Mouse (Mus musculus) urinary bladder, postnatal 14 days (tissue): ENCODE results near the gene Prrc2c.
"Not testable (repeated sequence)": the region's sequence is repeated elsewhere in the genome, so short reads cannot be mapped to it uniquely, and the experiment has no call there.

Experiments used
- DNase-seq: peaks from one replicate; pipeline ENCODE4 v3.0.0; 2021; ENCODE audit warnings: low spot score

Gene Prrc2c

GRCm38 (mm10) chr1:162740401-162740835 is at the start of gene Prrc2c:
Gene Prrc2c (minus strand): TSS chr1:162740556.
- peak; percentile 99 for DNase-seq

- DNase-seq, result no peak
Observed at GRCm38 (mm10) chr1:162785222-162785621, 44.9 kb upstream of the Prrc2c start.

DNA sequence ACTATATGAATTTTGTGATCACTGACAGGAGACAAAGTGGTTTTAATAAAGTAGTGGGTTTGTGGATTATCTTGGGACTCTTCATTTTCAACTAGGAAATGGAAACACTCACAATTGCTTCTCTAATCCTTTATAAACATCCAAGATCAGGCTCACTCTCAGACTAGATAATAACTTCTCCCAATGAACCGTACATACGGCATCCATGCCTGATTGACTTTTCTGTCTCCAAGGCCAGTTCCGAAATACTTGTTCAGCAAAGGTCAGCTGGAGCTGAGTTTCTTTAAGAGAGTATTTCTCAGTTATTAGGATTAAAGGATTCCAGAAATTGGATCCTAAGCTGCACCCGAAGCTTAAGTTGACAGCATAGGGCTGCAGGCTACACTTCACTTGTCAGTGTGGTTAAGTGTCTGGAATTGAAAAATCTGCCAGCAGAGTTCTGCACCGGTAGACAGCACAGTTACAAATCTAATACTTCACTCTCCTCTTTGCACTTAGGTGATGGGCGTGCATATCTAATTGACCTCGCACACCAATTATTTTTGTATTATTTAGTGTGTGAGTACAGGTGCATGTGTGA is 43.4 kb upstream of the Prrc2c start:
- no peak for DNase-seq

DNA sequence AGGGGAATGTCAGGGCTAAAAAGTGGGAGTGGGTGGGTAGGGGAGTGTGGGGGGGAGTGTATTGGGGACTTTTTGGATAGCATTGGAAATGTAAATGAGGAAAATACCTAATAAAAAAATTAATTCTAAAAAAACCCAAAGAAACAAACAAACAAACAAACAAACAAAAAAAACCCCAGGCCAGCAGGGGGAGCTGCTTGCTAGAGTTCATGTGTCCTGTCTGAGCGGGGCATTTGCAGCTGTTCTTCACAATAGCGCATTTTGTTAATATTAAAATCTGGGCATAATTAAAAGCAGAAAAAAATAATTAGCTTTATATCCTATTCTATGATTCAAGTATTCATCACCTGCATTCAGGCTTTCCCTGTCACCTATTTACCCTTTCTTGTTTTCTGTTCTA is 40.7 kb upstream of the Prrc2c start:
- not testable (repeated sequence) for DNase-seq

DNA sequence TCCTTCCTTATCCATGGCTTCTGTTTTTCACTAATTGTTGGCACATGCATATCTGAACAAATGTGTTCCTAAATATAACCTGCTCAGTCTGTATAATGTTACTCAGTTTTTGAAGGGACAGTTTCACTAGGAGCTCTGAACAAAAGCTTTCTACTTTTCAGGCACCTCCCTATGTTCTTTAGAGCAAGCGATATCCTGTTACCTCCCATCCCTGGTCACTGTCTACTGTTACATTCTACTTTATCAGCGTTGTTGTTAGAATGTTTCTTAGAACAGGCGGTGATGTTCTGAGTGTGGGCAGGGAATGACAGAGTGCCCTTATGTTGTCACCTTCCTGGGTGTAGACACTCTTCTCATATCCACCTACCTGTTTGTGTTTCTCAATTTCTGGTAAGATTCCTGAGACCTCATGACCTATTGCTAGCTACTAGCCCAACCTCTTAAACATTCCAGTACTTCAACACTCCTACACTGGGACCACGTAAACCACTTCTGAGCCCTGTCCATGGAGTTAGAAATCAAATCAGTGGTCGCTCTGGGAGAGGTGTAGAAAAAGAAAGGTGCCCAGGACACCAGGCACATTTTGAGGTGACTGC is 37.7 kb upstream of the Prrc2c start:
- no peak for DNase-seq

DNA sequence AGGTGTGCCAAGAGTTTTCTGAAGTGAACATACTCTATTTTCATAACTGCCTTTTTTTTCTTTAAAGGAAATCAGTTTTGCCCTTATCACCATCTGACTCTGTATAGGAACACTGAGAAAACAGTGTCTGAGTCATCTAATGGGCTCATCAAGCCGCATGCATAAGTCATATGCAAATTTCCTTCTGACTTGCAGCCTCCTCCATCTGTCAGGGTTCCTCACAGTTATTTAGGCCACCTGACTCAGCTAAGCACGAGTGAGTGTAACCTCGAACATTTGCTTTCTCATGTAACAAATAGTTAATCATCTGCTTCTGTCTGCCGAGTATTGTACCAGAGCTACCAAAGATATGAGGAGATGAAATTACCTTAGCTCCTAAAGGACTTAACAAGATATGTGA is 33.3 kb upstream of the Prrc2c start:
- no peak for DNase-seq

DNA sequence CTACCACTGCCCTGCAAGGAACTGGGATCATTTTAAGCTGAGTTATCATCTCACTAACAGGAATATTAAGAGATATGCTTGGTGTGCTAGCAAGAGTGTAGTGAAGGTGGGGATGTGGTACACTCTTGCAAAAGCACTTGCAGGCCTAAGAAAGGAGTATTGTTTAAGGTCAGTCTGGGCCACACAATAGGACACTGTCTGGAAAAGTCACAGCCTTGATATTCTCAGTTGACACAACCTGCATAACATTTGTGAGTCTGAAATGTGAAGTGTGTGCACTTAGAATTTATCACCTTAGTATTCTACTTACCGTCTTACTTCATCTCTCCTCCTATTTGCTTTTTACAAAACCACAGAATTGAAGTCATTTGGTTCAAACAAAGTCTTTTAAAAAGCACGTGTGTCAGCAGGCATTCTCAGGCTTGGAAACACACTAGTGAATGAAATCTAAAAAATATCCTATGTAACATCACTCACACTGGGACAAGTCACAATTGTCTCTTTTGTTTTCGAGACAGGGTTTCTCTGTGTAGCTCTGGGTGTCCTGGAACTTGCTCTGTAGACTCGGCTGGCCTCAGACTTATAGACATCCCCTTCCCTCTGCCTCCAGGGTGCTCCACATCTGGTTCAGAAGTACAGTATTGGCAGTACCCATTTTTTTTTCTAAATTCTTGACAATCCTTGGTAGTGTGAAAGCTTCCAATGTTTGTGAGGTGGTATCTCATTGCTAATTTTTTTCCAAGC is 31.4 kb upstream of the Prrc2c start:
- DNase-seq, result no peak

DNA sequence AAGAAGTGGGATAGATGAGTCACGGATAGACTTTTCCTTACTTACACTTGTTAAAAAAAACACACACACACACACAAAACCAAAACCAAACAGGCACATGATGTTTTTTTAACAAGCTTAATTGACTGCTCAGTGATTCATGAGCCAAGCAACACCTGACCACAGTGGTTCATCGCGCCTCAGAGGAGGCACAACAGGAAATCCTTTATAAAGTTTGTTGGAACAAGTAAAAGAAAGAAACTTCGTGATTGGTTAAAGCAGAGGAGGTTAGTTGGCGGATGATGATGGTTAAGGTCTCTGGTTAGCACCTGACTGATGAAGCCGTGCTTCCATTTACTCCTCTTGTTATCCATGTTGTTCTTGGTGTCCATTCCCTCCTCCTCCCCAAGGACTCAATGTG is 11.7 kb upstream of the Prrc2c start:
- no peak for DNase-seq

GRCm38 (mm10) chr1:162749607-162750006 is 9.3 kb upstream of the Prrc2c start:
- no peak for DNase-seq

GRCm38 (mm10) chr1:162748761-162749160 is 8.4 kb upstream of the Prrc2c start:
- no peak for DNase-seq

- peak; percentile 15 for DNase-seq
Observed at GRCm38 (mm10) chr1:162739831-162740394, 443 bp downstream of the Prrc2c start.

GRCm38 (mm10) chr1:162739406-162739805 is 950 bp downstream of the Prrc2c start:
- peak; percentile 57 for DNase-seq

DNA sequence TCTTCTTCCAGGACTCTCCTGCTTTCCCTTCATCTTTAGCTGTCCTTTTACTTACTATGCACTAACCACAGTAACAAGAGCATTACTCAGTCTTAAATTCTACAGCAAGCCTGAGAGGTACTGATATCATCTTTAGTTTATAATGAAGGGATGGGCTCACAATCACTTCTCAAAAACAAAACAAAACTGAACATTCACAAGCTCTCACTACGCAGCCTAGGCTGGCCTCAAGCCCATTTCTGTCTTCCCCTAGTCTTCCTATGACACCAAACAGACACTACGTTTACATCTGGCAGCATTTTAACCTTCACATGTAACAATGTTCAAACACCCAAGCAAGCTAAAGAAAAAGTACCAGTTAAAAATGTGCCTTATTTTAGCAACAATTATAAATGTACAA is 1.9 kb downstream of the Prrc2c start:
- no peak for DNase-seq

- DNase-seq, result no peak
Observed at GRCm38 (mm10) chr1:162735084-162735483, 5.3 kb downstream of the Prrc2c start.

- DNase-seq, result no peak
Observed at GRCm38 (mm10) chr1:162734283-162734682, 6.1 kb downstream of the Prrc2c start.

DNA sequence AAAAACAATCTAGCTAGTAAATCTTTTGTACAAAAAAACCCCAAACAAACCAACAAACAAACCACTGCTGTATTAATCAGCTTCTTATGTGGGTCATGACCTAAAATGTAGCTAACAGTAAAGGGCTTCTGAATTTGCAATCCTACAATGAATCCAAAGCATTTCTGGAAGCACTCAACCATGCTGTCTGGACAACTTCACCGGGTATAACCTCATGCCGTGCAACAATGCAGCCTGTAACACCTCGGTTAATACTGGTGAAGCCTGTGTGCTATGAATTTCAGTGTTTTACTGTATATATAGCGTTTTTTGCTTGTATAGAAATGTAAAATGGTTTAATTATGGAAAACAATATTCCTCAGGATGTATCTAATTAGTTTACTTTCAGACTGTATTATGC is 8.3 kb downstream of the Prrc2c start:
- DNase-seq, result no peak

- DNase-seq, result no peak
Observed at GRCm38 (mm10) chr1:162729436-162729835, 10.9 kb downstream of the Prrc2c start.

DNA sequence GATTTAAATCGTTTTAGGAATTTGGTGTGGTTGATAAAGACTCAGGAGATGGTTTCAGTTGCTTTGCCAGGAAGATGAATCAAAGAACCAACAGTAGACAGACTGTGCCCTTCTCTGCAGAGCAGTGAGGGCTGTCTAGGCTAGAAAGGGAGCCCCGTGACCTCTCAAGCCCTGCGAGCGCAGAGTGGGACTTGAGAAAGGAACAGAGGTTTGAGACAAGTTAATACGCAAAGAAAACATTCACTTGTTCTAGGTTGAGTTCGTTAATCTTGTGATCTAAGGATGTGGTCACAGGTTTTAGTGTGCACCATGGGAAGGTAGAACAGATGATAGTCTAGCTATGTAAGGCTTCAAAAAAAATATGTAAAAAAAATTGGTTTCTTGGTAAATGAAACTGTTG is 12.4 kb downstream of the Prrc2c start:
- DNase-seq, result no peak

GRCm38 (mm10) chr1:162723610-162724009 is 16.7 kb downstream of the Prrc2c start:
- DNase-seq, result no peak

DNA sequence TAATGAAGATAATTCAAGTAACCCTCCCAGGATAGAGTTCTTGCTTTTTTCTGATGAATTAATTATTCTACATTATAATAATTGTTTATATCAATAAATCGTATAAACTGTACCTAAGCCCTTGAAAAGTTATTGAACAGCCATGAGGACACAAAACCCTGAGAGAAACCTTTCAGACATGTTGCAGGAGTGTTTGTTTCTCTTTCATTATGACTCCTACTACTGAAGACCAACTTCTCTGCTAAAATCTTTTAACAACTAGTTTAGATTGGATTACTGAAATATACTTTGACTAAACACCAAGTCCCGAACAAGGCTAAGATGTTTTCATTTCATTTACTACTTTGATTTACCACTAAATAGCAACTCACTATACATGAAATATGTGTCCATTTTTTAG is 19.7 kb downstream of the Prrc2c start:
- no peak for DNase-seq

GRCm38 (mm10) chr1:162700389-162701066 is 39.8 kb downstream of the Prrc2c start:
- DNase-seq, result no peak

DNA sequence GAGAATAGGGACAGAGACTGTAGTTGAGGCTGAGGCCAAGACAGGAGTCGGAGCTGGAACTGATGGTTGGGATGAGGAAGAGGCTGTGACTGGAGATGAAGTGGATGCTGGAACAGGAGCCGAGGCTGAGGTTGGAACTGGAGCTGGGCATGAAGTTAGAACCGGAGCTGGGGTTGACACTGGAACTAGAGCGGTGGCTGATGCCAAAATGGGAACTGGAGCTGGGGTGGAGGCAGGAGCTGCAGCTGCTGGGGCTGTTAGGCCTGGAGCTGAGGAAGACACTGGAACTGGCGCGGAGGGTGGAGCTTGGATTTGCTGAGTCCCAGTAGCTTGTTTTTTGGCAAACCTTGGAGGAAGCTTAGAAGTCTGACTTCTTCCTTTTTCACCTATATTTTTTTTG is 42.5 kb downstream of the Prrc2c start:
- DNase-seq, result no peak

- no peak for DNase-seq
Observed at GRCm38 (mm10) chr1:162693721-162694120, 46.6 kb downstream of the Prrc2c start.
